Mouse (Mus musculus) cerebral cortex, adult 2 months (tissue): Measurements from ENCODE around the gene Zdhhc12.

ENCODE experiments used
- WGBS: fragments of 180-500 bp; shearing (Covaris S2); methylation state at CpG from one replicate; pipeline ENCODE4 v1.1.7; 2018; 5-methylcytosine and 5-hydroxymethylcytosine counted together

Gene Zdhhc12

GRCm38 (mm10) chr2:30063791-30064190 is 29.7 kb downstream of the Zdhhc12 start:
- WGBS = 50% methylated on average over 3 of the region's 3 CpGs

GRCm38 (mm10) chr2:30063235-30063634 is 30.2 kb downstream of the Zdhhc12 start:
- WGBS = 42% methylated on average over 8 of the region's 8 CpGs

- 3% methylated on average over 40 of the region's 40 CpGs for WGBS
Observed at GRCm38 (mm10) chr2:30062249-30063093, 31.0 kb downstream of the Zdhhc12 start.

GRCm38 (mm10) chr2:30061215-30062166 is 32.0 kb downstream of the Zdhhc12 start:
- 10% methylated on average over 37 of the region's 37 CpGs for whole genome bisulfite sequencing

- WGBS = 60% methylated on average over 5 of the region's 5 CpGs
Observed at GRCm38 (mm10) chr2:30058418-30058817, 35.0 kb downstream of the Zdhhc12 start.

DNA sequence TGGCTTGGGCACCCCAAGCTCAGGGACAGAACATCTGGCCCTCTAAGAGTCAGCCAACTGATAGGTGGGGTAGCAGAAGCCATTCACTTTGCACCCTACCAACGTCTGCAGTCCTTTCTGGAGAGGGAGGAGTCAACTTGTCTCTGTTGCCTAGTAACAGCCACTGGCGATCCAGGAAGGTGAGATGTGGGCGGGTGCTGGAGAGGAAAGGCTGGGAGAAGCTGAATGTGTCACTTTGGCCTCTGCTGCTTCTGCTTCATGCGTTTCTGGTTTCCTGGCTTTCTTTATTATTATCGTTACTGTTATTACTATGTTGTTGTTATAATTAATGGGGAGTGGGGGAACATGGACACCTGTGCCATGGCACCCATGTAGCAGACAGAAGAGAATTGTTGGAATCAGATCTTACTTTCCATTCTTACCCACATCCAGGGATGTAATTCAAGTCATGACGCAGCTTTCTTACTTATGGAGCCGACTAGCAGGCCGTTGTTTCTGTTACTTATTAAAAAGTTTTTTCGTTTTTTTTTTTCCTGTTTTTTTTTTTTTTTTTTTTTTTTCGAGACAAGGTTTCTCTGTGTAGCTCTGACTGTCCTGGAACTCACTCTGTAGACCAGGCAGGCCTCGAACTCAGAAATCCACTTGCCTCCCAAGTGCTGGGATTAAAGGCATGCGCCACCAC is 36.1 kb downstream of the Zdhhc12 start, which contains the start of gene Set:
Set (plus strand) TSS at position 156 of the 682 bp plus-strand sequence.
- 53% methylated on average over 12 of the region's 12 CpGs for WGBS

DNA sequence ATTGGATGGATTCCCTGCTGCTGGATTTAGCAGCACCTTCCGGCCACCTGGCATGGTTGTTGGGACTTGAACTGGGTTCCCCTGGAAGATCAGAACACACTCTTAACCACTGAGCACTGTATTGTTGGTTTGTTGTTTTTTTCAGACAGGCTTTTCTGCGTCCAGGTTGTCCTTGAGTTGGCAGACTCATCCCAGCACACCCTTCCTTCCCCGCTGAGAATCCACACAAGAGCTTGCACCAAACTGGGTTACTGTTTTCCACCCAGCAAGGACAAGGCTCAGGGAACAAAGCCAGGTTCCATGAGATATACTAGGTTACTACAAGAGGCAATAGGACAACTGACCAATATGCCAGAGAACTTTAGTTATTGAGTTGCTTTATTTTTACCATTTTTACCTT is 36.7 kb downstream of the Zdhhc12 start:
- 78% methylated on average over 3 of the region's 3 CpGs for WGBS

GRCm38 (mm10) chr2:30055310-30055709 is 38.1 kb downstream of the Zdhhc12 start:
- WGBS = 94% methylated on average over 3 of the region's 3 CpGs

GRCm38 (mm10) chr2:30051992-30052761 is 41.3 kb downstream of the Zdhhc12 start:
- 38% methylated on average over 6 of the region's 6 CpGs for WGBS

DNA sequence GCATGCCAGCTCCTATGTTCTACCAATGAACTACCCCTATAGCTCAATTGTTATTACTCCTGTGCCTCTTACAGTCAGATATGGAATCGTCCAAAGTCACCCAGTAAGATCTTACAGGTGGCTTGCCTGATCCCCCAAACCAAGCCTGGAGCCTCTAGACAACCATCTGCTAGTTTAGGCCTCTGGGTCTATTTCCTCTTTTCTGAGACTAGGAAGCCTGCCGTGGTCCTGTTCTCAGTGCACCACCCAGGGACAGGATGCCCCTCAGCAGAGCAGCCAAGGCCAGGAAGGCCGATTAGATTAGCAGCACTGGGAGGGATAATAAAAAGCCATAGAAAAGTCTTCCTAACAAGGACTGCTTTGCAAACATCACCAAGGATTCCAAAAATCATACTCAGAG is 43.6 kb downstream of the Zdhhc12 start:
- WGBS = 86% methylated on average over 3 of the region's 3 CpGs

GRCm38 (mm10) chr2:30048699-30049388 is 44.6 kb downstream of the Zdhhc12 start, which contains the start of gene Wdr34:
TSS of gene Wdr34 (minus strand) at chr2:30048881.
- under 1% methylated on average over 54 of the region's 54 CpGs for WGBS

GRCm38 (mm10) chr2:30048101-30048501 is 45.3 kb downstream of the Zdhhc12 start:
- WGBS = 34% methylated on average over 11 of the region's 11 CpGs

- 98% methylated on average over 6 of the region's 6 CpGs for WGBS
Observed at GRCm38 (mm10) chr2:30047127-30047526, 46.3 kb downstream of the Zdhhc12 start.

DNA sequence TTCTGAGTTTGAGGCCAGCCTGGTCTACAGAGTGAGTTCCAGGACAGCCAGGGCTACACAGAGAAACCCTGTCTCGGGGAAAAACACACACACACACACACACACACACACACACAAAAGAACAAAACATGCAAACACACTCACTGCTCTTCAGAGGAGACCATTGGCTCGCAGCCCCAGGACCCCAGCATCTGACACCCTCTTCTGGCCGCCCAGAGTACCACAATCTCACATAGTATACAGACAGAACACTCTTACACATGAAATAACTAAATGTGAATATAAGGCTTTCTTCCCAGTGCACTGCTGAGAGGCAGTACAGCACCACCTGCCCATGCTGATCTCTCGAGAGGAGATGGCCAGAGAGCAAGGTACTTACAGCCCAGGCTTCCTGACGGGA is 48.9 kb downstream of the Zdhhc12 start:
- WGBS = 83% methylated on average over 5 of the region's 5 CpGs

DNA sequence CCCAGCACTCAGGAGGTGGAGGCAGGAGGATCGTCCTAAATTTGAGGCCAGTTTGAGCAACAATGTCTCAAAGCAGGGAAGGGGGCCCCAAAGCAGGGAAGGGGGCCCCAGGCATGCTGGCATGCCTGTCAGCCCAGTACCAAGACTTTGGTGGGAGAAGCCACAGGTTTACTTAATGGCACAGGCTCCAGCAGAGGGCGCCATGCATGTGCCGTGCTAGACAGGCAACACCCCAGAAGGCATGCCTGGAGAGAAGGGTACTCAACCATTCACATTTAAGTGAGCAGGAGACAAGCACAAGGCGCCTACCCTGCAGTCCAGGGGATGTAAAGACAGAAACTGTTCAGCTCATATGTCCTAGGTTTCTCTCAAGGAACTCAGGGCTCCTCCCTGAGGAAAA is 51.0 kb downstream of the Zdhhc12 start:
- 8% methylated on average over 4 of the region's 4 CpGs for WGBS
